Mouse (Mus musculus): ENCODE measurements at regions not wholly inside any gene's neighbourhood (a gene's known extent, or its start where the extent isn't known, plus 50 kb on each side); places are given as distances from the start of the nearest gene placed in this dataset.

DNA sequence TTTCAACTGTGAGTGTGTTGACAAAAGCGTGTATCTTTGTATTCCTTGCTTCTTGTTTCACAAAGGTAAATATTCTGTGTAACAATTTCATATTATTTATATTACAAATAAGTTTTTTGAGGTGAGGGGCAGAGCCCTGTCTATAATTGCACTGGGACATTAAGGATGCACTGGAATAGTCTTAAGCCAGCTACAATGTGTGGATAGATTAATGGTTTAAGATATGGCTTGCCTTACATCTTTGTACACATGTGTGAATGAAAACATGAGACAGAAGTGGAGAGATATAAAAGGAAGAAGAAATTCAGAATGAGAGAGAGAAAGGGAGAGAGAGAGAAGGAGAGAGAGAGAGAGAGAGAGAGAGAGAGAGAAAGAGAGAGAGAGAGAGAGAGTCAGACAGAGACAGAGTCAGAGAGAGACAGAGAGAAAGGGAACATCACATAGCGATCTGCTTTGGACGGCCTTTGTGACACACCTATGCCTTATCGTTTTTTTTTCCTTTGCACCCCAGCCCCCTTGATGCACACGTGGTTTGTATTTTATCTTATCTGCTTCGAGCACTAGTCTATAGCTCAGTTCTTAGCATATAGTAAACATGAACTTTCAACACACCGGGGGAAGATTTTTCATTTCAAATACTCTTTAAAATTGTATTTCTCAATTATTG is 136.3 kb downstream of the Bmp2 start:
- ATAC-seq (ENCODE audit: low FRiP score, low read depth): no peak
- 91% methylated on average over 7 of the region's 7 CpGs for WGBS
- H3K4me3 ChIP-seq: no peak overlapping the region

DNA sequence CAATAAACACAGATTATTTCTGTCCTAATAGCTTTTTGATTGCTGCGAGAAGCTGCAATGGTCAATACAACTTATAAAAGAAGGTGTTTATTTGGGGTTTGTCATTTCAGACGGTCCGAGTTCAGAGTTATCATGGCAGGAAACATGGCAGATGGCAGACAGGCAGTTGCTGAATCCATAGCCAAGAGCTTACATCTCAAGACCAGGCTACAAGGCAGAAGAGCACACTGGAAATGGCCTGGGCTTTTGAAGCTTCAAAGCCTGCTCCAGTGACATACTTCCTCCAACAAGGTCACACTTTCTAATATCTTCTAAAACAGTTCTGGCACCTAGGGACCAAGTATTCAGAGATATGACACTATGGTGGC is 136.8 kb downstream of the Bmp2 start:
- no peak overlapping the region for H3K4me3 ChIP-seq
- no peak overlapping the region for H3K27ac ChIP-seq
- no peaks in the 10 kb centered on the region for H3K4me1 ChIP-seq
- H3K27me3 ChIP-seq (replicated peaks): no peaks in the 10 kb centered on the region
- no peaks in the 10 kb centered on the region for H3K36me3 ChIP-seq
- 87% methylated on average over 3 of the region's 3 CpGs for WGBS
- no peak overlapping the region for H3K4me2 ChIP-seq (replicated peaks)
- H3K9me3 ChIP-seq: no peaks in the 10 kb centered on the region
- H3K9ac ChIP-seq: no peak overlapping the region
- ATAC-seq (ENCODE audit: low FRiP score, low read depth): no peak

More for the DNA sequence above, 136.3 kb downstream of the Bmp2 start:
- Histone ChIP-seq H3K27me3 (replicated peaks) (no peaks in the 10 kb centered on the region), H3K27ac (no peak overlapping the region), H3K9me3 (no peaks in the 10 kb centered on the region), H3K36me3 (no peaks in the 10 kb centered on the region), H3K9ac (no peak overlapping the region), H3K4me2 (replicated peaks) (no peak overlapping the region), H3K4me1 (no peaks in the 10 kb centered on the region)

DNA sequence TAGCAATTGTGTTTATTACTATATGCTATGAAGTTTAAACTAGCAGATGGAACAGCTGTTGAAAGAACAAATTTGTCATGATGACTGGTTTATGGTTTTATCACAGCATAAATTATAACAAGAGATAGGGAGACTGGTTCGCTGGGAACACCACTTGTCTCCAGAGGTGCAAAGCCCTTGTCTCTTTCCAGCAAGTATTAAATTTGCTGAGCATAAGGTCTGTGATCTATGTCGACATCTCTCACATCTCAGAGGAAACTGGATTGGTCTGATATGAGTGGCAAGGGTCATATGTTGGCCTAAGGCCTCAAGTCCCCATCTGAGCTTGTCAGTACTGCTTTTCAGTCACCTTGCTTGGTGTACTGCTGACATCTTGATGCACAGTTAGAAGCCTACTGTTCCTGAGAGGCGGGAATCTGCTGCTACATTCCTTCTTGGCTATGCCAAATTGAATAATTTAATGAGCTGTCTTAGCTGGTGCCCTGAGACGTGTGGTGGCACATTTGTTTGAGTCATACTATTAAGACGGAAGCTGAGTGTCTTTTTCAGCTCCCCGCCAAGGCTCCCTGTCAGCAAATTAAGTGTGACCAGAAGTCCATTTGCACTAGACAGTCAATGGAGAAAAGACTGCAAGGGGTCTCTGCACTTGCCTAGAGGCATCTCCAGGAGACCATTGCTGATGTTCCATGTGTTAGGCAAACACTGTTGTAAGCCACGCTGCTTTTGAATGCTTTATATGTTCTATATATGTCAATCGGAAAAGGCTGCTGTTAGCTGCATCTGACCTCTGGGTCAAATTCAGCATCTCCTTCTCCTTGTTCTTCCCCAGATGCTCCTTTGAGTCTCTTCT is 157.0 kb downstream of the Bmp2 start:
- Histone ChIP-seq H3K9me3 (no peaks in the 10 kb centered on the region), H3K4me3 (no peak overlapping the region), H3K4me2 (replicated peaks) (no peak overlapping the region), H3K4me1 (no peaks in the 10 kb centered on the region), H3K27ac (no peak overlapping the region), H3K36me3 (no peaks in the 10 kb centered on the region), H3K27me3 (replicated peaks) (no peaks in the 10 kb centered on the region), H3K9ac (no peak overlapping the region)
- ATAC-seq (ENCODE audit: low FRiP score, low read depth): no peak
- 40% methylated on average over 8 of the region's 8 CpGs for WGBS

GRCm38 (mm10) chr2:133716243-133716642 is 164.3 kb downstream of the Bmp2 start:
- Histone ChIP-seq H3K9ac (no peak overlapping the region), H3K27ac (no peak overlapping the region), H3K4me3 (no peak overlapping the region), H3K27me3 (replicated peaks) (no peaks in the 10 kb centered on the region), H3K4me2 (replicated peaks) (no peak overlapping the region), H3K36me3 (no peaks in the 10 kb centered on the region), H3K4me1 (no peaks in the 10 kb centered on the region), H3K9me3 (no peaks in the 10 kb centered on the region)
- ATAC-seq (ENCODE audit: low FRiP score, low read depth): no peak
- 71% methylated on average over 5 of the region's 5 CpGs for WGBS

DNA sequence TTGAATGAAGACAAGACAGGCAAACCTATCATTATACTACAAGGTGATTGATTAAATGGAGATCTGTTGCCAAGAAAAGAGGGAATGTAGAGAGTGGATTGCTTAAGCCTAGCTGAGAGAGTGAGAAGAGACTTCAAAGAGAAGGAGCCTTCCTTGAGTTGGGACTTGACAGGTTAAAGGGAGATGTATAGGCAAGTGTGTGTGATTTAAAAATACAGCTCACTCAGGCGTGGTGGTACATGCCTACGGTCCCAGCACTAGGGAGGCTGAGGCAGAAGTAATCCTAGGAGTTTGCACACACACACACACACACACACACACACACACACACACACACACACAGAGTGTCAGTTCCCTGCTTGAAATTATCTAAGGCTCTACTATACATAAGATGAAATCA is 165.1 kb downstream of the Bmp2 start:
- no peaks in the 10 kb centered on the region for H3K4me1 ChIP-seq
- H3K4me3 ChIP-seq: no peak overlapping the region
- no peaks in the 10 kb centered on the region for H3K27me3 ChIP-seq (replicated peaks)
- no peaks in the 10 kb centered on the region for H3K9me3 ChIP-seq
- 78% methylated on average over 2 of the region's 2 CpGs for WGBS
- H3K36me3 ChIP-seq: no peaks in the 10 kb centered on the region
- ATAC-seq (ENCODE audit: low FRiP score, low read depth): no peak
- H3K9ac ChIP-seq: no peak overlapping the region
- no peak overlapping the region for H3K4me2 ChIP-seq (replicated peaks)
- H3K27ac ChIP-seq: no peak overlapping the region

DNA sequence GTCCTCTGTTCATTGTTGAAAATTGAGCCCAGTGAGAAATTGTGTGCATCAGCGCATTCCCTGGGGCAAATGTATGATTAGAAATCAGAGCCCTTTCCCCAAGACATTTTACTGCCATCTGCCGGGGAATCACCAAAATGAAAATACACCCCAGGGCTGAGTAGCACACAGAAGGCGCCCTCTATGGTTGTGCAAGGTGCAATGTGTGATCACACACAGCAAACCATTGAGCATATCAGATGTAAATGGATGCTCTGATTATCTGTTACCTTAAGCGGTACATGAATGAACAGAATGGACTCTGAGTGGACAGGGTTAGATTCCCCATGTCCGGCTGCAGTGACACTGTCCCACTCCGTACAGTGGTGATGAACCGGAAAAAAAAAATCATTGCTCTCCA is 172.4 kb downstream of the Bmp2 start:
- ATAC-seq (ENCODE audit: low FRiP score, low read depth): peak; percentile 56
- Histone ChIP-seq H3K4me3 (no peak overlapping the region), H3K36me3 (no peaks in the 10 kb centered on the region), H3K9ac (no peak overlapping the region), H3K9me3 (no peaks in the 10 kb centered on the region), H3K4me1 (no peaks in the 10 kb centered on the region), H3K4me2 (replicated peaks) (no peak overlapping the region), H3K27me3 (replicated peaks) (no peaks in the 10 kb centered on the region), H3K27ac (no peak overlapping the region)
- WGBS: 80% methylated on average over 7 of the region's 7 CpGs

- H3K27me3 ChIP-seq (replicated peaks): no peaks in the 10 kb centered on the region
- no peaks in the 10 kb centered on the region for H3K4me1 ChIP-seq
- no peaks in the 10 kb centered on the region for H3K9me3 ChIP-seq
- WGBS: 80% methylated on average over 6 of the region's 6 CpGs
- no peaks in the 10 kb centered on the region for H3K36me3 ChIP-seq
- H3K9ac ChIP-seq: no peak overlapping the region
- H3K4me2 ChIP-seq (replicated peaks): no peak overlapping the region
- no peak for ATAC-seq (ENCODE audit: low FRiP score, low read depth)
- H3K4me3 ChIP-seq: no peak overlapping the region
- no peak overlapping the region for H3K27ac ChIP-seq
Measured at GRCm38 (mm10) chr2:133724757-133725156, 172.8 kb downstream of the Bmp2 start.

GRCm38 (mm10) chr2:133734469-133735225 is 182.7 kb downstream of the Bmp2 start:
- H3K27me3 ChIP-seq (replicated peaks): no peaks in the 10 kb centered on the region
- H3K27ac ChIP-seq: no peak overlapping the region
- H3K9me3 ChIP-seq: no peaks in the 10 kb centered on the region
- no peak overlapping the region for H3K4me2 ChIP-seq (replicated peaks)
- ATAC-seq (ENCODE audit: low FRiP score, low read depth): no peak
- H3K4me1 ChIP-seq: no peaks in the 10 kb centered on the region
- no peaks in the 10 kb centered on the region for H3K36me3 ChIP-seq
- 27% methylated on average over 9 of the region's 9 CpGs for WGBS
- H3K9ac ChIP-seq: no peak overlapping the region
- no peak overlapping the region for H3K4me3 ChIP-seq

- ATAC-seq (ENCODE audit: low FRiP score, low read depth): no peak
Measured at GRCm38 (mm10) chr2:133738839-133739430, 187.0 kb downstream of the Bmp2 start.

DNA sequence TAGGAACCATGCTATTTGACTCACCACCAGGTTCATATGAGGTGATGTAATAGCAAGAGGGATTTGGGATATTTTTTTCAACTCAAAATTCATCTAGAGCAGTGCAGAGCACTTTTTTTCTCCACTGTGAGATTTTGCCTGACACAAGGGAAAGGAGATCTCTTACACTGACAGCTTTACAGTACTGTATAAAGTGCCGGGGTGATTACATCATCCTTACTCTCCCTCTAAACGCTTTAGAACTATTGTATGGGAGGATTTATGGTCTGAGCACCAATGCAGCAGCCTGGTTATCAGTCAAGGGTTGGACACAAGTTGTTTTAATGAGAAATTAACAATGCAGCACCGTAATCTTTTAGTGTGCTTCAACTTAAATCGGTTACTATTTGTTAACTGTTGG is 196.5 kb downstream of the Bmp2 start:
- no peak overlapping the region for H3K27ac ChIP-seq
- no peaks in the 10 kb centered on the region for H3K4me1 ChIP-seq
- no peak overlapping the region for H3K4me3 ChIP-seq
- peak; percentile 37; the same call in 1 of the 2 replicates for ATAC-seq (ENCODE audit: low FRiP score, low read depth)
- WGBS: 28% methylated on average over 4 of the region's 4 CpGs
- no peaks in the 10 kb centered on the region for H3K36me3 ChIP-seq
- H3K9ac ChIP-seq: no peak overlapping the region
- no peaks in the 10 kb centered on the region for H3K9me3 ChIP-seq
- H3K27me3 ChIP-seq (replicated peaks): no peaks in the 10 kb centered on the region
- H3K4me2 ChIP-seq (replicated peaks): no peak overlapping the region

More at GRCm38 (mm10) chr2:133738839-133739430, 187.0 kb downstream of the Bmp2 start:
- Histone ChIP-seq H3K36me3 (no peaks in the 10 kb centered on the region), H3K9me3 (no peaks in the 10 kb centered on the region), H3K9ac (no peak overlapping the region), H3K4me3 (no peak overlapping the region), H3K4me1 (no peaks in the 10 kb centered on the region), H3K4me2 (replicated peaks) (no peak overlapping the region), H3K27me3 (replicated peaks) (no peaks in the 10 kb centered on the region), H3K27ac (no peak overlapping the region)
- WGBS: 72% methylated on average over 10 of the region's 10 CpGs

GRCm38 (mm10) chr2:133749846-133750637 is 198.1 kb downstream of the Bmp2 start:
- ATAC-seq (ENCODE audit: low FRiP score, low read depth): no peak
- WGBS: 69% methylated on average over 4 of the region's 4 CpGs

More at GRCm38 (mm10) chr2:133749846-133750637, 198.1 kb downstream of the Bmp2 start:
- Histone ChIP-seq H3K4me1 (no peaks in the 10 kb centered on the region), H3K27ac (no peak overlapping the region), H3K9ac (no peak overlapping the region), H3K9me3 (no peaks in the 10 kb centered on the region), H3K36me3 (no peaks in the 10 kb centered on the region), H3K4me3 (no peak overlapping the region), H3K4me2 (replicated peaks) (no peak overlapping the region), H3K27me3 (replicated peaks) (no peaks in the 10 kb centered on the region)
